Mouse (Mus musculus): ENCODE measurements around the gene 9130230L23Rik.

9130230L23Rik gene

DNA sequence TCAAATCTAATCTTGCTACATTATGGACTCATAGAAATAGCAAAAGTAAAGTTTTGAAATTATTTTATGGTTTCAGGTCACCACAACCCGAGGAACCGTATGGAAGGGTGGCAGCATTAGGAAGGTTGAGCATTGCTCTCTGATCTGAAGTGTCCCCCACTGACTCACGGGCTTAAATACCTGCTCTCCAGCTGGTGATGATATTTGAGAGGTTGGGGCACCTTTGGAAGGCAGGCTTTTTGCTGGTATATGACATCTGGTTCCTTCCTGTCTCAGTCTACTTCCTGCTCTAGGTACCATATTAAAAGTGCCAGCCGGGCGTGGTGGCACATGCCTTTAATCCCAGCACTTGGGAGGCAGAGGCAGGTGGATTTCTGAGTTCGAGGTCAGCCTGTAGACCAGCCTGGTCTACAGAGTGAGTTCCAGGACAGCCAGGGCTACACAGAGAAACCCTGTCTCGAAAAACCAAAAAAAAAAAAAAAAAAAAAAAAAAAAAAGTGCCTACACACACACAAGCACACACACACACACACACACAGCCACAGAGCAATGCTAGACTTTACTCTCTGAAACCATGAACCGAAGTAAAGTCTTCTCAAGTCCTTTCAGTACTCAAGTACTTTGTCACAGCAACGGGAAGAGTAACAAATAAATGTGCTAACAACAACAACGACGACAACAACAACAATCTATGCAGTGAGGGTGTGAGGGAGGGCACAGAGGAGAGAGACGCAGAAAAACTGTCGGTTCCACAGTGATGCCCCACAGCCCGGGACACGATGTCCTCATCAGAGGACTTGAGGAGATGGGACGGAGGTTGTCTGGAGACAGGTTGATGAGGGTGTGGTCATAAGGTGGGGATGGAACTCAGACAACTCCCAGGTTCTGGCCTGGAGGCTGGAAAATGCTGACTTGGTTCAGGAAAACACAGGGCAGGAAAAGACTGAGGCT, 49.7 kb downstream of the 9130230L23Rik start:
- peak; percentile 27 for DNase-seq (ENCODE audit: low spot score)

DNA sequence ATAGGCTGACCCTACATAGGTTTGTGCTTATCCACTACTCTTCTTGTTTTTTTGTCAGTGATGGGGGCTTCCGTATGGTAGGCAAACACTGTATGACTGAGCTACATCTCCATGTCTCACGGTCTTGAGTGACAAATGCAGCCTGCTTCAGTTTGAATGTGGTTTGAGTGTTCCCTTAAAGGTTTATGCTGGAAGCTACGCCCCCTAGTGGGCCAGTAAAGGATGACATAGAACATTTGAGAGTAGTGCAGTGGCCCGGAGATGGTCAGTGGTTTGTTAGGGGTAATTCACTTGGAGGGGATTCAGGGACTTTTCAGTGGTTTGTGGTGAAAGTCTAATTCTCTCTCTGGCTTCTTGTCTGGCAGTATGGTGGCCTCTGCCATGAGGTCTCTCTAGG, 52.6 kb downstream of the 9130230L23Rik start:
- DNase-seq (ENCODE audit: low spot score) = peak; percentile 70

- peak; percentile 84 for DNase-seq (ENCODE audit: low spot score)
Observed at GRCm38 (mm10) chr5:65950679-65951512, 53.2 kb downstream of the 9130230L23Rik start.

- DNase-seq (ENCODE audit: low spot score) = no peak
Observed at GRCm38 (mm10) chr5:65950236-65950635, 53.8 kb downstream of the 9130230L23Rik start.

DNA sequence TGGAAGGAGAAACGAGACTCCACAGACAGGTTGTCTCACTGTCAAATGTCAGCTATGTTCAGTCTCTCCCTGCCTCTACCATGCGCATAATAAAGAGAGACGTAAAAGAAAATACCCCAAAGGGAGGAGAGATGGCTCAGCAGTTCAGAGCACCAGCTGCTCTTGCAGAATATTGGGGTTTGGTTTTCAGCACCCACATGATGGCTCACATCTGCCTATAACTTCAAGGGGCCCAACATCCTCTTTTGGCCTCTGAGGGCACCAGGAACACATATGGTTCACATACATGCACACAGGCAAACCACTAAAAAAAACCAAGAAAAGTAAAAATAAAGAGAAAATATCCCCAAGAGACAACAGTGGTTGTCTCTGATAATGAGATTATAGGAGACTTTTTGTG, 54.3 kb downstream of the 9130230L23Rik start:
- DNase-seq (ENCODE audit: low spot score) = no peak

GRCm38 (mm10) chr5:65941145-65941544, 62.9 kb downstream of the 9130230L23Rik start:
- peak; percentile 44 for DNase-seq (ENCODE audit: low spot score)

- DNase-seq (ENCODE audit: low spot score) = peak; percentile 76
Observed at GRCm38 (mm10) chr5:65937998-65938715, 65.9 kb downstream of the 9130230L23Rik start.

GRCm38 (mm10) chr5:65937011-65937726, 66.9 kb downstream of the 9130230L23Rik start:
- no peak for DNase-seq (ENCODE audit: low spot score)

DNA sequence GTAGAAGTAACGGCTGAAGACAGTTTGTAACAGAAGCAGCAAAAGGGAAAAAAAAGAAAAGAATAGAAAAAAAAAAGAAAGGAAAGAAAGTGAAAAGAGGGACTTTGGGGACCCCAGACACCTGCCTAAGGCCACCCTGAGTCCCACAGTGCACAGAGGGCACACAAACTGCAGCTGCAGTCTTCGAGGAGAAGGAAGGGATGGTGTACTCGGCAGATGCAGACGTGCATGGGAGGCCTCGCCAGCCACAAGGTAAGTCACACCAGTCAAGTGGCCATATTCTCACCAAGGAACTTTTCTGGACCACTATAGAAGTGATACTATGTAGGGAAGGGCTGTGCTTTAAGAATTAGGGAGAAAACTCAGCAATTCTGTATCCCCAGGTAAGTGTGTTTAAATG, 69.3 kb downstream of the 9130230L23Rik start, which contains the start of gene Chrna9:
Gene Chrna9, plus strand, starts transcription at position 139 of the 400 bp plus-strand sequence.
- no peak for DNase-seq (ENCODE audit: low spot score)

DNA sequence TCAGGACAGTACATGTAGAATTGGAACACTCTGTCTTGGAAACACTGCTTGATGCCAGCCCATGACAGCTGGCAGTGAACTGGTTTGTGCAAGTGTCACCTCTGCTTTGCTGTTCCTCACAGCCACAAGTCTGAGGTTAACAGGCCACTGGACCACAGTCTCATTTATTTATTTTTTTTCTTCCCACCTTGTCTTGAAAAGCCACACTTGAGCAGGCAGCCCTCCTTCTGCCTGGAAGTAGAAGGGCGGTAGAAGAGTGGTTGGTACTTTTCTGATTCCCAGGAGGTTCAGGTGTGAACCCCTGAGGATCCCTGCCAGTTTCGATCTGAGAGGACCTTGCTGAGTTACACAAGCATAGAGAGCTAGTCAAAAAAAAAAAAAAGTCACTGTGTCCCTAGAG, 70.3 kb downstream of the 9130230L23Rik start:
- no peak for DNase-seq (ENCODE audit: low spot score)

GRCm38 (mm10) chr5:65933258-65933657, 70.8 kb downstream of the 9130230L23Rik start:
- no peak for DNase-seq (ENCODE audit: low spot score)

DNA sequence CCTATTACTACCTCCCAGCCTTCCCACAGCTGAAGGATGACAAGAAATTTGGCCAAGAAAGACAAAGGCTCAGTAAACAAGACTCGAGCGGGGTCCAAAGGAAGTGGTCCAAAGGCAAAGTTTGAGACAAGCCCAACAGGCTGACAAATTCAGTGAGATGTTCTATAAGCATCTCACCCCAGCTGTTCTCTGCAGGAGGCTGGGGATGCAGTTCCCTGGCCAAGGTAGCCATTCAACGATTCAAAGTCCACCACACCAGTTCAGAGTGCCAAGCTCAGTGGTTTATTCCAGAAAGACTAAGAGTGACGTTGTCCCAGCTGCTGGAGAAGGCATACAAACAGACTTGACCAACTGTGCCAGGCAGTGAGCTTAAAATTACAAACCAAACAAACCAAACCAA, 73.9 kb downstream of the 9130230L23Rik start:
- DNase-seq (ENCODE audit: low spot score) = no peak
